Mouse (Mus musculus) retina, postnatal 7 days (tissue): ENCODE data around the gene Snhg11.
A peak's percentile ranks its signal among the peaks of the same experiment; 100 is the strongest.
"Not testable (repeated sequence)": the region's sequence is repeated elsewhere in the genome, so short reads cannot be mapped to it uniquely, and the experiment has no call there.

Experiments used
- DNase-seq: peaks from one replicate; pipeline ENCODE4 v3.0.0-alpha.2; 2012; ENCODE audit warnings: low read depth, low spot score

The Snhg11 gene

DNA sequence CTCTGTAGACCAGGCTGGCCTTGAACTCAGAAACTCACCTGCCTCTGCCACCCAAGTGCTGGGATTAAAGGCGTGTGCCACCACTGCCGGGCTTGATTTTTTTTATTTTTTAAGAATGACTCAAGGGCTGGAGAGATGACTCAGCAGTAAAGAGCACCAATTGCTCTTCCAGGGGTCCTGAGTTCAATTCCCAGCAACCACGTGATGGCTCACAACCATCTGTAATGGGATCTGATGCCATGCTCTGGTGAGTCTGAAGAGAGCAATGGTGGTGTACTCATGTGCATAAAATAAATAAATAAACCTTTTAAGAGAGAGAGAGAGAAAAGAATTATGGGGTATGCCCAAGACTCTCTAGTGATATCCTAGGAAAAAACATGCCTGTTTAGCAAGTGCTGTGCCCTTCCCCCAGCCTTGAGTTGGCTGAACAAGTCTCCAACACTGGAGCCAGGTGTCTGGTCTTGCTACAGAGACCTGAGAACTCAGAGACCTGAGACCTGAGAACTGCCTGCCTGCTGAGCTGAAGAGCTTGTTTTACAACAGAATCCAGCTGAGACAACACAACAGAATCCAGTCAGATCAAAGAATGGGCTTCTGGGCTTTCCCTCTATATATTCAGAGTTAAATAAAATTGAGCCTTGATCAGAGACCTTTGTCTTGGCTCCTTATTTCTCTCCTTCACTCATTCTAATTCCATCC is 5.8 kb upstream of the Snhg11 start:
- no peak for DNase-seq

DNA sequence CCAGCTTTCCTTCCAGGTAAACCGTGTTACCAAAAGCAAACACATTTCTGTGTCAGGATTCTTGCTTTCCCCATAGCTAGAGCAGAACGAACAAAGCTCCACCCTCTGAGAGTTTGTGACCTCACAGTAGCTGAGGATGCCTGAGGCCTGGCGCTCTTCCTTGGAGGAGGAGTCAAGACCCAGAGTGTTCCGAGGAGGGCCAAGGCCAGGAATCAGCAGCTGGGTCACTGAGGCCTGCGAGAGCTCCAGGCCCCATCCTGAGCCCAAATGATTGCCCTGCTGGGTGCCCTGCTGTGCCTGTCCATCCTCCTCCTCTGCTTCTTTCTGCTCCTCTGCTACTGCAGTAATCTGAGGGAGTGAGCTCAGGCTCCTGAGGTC is 5.3 kb upstream of the Snhg11 start:
- DNase-seq: no peak

DNA sequence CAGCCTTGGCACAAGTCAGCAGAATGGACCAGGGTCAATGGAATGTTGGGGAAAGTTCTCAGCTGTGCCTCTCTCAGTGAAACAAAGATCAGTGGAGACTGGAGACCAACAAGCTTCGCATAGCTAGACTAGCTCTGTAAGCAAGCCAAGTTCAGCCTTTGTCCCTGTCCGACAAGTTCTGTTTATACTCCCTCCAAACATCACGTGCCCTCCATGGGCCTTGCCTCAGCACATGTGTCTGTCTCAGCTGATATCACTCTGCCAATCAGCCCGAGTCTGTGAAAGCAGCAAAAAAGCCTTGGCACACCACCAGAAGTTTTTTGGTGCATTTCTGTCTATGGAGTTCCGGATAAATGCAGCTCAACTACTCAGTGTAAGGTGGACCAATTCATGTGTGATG is 2.4 kb upstream of the Snhg11 start:
- DNase-seq: no peak

DNA sequence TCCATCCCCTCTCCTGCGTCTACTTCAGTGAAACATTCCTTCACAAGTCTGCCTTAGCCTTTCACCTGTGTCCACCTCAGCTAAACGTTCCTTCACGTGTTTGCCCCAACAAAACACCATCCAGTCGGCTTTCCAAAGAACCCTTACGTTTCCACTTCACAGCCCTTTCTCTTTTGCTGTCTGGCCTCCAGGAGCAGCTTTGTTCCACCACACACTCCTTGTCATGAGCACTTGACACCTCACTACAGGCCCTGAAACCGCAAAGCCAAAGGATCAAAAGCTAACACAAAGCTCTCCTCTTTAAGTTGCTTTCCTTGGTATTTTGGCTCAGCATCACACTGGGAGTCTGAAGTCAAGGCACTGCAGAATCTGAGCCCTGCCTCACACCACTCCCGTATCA is 1.9 kb upstream of the Snhg11 start:
- no peak for DNase-seq

DNA sequence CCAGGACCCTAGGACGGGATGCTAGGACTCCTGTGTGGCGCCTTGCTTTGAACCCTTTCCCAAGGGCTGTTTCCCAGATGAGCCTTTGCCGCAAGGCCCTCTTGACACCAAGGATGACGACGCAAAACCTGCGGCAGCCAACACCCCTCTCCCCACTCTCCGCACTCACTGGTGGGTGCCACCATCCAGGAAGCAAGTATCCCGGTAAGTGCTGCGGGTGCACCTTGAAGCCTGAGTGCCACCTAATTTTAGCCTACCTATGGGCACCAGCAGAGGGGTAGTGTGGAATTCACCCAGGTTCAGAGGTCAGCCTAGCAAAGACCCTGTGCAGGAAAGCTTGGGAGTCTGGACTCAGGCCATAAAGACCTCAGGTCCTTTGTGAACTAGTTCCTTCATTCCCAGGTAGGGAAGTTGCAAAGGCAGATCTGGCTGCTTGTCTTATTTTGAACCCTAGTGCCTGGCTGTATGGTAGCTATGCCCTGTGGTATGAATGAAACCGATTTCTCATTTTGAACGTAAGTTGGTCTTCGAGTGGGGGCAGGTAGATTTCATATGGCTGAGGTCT is 767 bp downstream of the Snhg11 start:
- DNase-seq: no peak

DNA sequence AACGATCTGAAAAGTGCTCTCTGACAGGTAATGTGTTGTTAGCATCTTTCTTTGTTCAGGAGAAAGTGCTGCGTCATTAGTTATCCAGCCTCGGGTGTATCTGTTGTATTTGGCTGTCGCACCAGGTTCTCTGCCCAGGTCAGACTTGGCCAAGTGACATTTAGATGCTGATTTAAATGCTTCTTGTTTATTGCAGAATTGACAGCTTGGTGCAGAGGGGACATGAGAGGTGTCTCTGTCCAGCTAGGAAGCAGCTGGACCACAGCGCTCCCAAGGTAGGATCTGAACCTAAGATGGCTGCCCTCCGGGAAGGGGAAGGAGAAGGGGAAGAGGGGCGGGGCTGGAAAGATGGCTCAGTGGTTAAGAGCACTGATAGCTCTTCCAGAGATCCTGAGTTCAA is 1.4 kb downstream of the Snhg11 start:
- DNase-seq: no peak

DNA sequence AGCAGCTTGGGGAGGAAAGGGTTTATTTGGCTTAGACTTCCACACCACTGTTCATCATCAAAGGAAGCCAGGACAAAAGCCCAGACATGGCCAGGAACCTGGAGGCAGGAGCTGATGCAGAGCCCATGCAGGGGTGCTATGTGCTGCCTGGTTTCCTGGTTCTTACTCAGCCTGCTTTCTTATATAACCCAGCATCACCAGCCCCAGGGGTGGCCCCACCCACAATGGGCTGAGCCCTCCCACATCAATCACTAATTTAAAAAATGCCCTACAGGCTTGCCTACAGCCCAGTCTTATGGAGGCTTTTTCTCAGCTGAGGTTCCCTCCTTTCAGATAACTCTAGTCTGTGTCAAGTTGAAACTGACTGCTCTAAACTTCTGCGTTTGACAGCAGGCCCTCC is 2.4 kb downstream of the Snhg11 start:
- DNase-seq: no peak

DNA sequence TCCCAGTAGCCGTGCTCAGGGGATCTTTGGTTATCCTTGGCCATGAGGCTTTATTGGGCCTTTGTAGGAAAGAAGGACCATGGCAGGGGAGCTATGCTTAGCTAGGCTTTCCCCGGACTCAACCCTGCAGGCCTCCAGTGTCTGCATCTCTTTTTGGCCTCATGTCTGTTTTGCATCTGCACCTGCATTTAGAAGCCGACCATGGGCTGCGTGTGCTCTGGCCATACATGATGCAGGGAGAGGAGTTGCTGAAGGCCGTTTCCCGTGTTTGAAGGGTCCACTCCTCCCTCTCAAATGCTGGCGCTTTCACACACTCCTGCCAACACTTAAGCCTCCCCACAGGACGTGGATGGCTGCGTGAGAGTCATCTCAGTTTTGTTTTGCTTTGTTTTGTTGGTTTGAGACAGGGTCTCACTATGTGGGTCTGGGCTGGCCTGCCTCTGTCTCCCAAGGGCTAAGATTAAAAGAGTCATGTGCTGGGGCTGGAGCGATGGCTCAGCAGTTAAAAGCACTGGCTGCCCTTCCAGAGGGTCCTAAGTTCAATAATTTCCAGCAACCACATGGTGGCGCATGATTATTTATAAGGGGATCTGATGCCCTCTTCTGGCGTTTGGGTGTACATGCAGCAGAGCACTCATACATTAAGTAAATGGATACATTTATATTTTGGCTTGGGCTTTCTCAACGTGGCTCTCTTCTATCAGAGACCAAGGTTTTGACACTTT is 4.1 kb downstream of the Snhg11 start:
- peak; percentile 70 for DNase-seq

DNA sequence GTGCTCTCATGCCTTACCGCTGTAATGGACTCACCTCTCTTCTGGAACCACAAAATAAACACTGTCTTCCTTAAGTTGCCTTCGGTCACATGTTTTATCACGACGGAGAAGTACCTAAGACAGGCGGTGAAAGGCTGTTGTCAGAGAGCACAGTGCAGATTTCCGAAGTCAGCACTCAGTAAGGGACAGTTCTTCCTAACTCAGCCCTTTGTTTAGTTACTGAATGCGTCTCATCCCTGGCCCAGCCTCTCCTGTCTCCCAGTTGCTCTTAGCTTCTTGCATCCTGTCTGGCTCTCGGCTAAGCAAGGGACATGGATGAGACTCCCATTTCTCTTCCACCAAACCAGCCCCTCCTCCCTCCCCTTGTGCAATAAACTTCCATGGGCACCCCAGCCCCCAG is 10.6 kb downstream of the Snhg11 start:
- no peak for DNase-seq

DNA sequence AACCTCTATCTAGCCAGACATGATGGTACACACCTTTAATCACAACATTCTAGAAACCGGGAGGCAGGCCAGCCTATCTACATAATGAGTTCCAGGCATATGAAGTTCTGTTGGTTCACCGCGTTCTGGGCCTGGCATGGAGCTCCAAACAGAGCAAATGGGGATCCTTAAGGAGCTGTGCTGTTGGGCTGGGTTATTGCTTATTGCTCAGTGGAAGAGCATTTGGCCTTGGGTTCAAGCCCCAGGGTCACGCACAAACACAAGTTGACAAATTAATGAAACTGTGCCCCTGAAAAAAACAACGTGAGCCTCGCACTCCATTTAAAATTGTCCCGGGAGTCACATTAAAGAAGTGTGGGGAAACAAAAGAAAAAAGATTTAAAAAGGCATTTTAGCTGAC is 14.0 kb downstream of the Snhg11 start:
- DNase-seq: no peak

DNA sequence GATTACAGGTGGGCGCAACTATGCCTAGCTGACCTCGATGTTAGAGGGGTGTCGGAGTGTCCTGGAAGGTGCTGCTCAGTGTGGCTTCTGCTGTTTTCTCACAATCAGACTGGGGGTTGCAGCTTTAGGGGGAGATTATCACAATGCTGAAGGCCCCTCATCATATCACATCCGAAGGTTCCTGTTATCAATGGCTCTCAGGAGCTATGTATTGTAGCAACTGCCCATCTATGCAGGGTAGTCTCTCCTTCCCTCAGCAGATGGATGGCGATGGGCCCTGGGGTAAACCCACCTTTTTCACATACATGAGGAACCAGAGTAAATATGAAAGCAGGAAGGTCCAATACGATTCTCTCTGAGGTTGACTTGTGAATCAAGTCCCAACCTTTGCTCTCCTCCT is 20.9 kb downstream of the Snhg11 start:
- DNase-seq: no peak

DNA sequence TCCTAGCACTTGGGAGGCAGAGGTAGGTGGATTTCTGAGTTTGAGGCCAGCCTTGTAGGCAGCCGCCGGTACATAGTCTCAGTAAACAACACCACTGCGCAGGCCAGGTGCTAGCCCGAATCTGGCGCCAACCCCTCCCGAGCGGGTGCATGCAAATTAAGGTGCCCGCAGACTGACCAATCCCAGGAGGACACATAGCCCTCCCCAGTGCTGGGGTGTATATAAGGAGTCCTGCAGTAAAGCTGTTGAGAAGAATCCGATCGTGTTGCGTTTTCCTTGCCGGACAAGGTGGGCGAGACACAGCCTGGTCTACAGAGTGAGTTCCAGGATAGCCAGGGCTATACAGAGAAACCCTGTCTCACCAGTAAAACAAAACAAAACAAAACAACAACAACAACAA is 21.7 kb downstream of the Snhg11 start:
- not testable (repeated sequence) for DNase-seq

DNA sequence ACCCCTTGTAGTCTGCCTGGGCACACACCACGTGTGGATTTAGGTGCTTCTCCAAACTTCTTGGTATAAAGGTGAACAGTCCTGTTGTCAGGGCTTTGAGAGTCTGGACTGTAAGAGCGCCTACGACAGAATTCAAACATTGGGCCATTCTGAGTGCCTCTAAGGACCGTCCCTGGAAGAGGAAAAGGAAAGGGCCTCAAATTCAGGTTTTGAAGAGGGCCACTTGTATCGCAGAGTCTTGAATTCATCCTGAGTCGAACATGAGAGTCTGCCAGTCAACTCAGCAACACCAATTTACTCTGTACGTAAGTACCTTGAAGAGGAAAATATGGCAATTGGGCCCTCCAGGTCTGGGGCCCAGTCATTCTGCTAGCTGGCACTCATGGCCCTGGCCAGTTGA is 27.5 kb downstream of the Snhg11 start:
- no peak for DNase-seq

DNA sequence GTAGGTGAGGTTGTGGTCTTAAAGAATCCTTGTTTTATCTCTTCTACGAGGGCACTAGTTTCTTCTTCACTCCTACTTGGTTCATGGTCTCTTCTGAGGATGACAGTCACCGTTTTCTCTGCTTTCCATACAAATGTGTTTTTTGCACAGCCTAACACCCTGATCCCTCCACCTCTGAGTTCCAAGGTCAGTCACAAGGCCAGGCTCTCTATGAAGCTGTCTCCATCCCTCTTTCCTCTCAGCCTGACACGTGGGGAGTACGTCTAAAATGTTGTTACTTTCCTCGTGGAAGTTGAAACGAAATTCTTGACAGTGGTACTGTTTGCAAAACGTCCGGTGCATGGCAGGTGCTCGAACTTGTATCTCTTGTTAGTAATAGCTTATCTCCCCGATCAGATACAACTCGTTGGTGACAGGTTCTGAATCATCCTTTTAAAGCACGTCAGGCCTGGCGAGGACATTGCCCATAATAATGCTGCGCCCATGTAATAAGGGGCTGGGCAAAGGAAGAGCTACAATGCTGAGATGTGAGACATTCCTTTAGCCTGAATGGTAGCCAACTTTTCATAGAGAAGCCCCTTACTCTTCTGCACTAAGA is 33.7 kb downstream of the Snhg11 start:
- DNase-seq: no peak

DNA sequence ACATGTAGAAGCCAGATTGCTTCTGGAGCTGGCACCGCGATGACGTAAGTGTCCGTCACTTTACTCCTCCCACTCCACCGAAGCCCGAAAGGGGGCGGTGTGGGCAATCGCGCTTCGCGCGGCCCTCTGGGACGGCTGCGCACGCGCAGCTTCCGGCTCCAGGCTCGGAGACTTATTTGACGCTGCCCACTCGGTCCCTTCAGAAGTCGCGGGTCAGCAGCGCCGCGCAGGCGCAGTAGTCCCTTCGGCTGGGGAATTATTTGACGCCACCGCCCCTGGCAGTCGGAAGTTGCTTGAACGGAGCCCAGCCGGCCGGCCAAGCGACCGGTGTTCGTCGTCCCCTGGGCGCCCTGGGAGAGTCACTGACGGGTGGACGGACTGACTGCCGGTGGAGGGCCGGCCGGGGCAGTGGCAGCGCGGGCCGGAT is 34.2 kb downstream of the Snhg11 start, which contains the start of gene Ralgapb:
TSS of gene Ralgapb (plus strand) at position 254 of the 427 bp plus-strand sequence.
- peak; percentile 97 for DNase-seq

DNA sequence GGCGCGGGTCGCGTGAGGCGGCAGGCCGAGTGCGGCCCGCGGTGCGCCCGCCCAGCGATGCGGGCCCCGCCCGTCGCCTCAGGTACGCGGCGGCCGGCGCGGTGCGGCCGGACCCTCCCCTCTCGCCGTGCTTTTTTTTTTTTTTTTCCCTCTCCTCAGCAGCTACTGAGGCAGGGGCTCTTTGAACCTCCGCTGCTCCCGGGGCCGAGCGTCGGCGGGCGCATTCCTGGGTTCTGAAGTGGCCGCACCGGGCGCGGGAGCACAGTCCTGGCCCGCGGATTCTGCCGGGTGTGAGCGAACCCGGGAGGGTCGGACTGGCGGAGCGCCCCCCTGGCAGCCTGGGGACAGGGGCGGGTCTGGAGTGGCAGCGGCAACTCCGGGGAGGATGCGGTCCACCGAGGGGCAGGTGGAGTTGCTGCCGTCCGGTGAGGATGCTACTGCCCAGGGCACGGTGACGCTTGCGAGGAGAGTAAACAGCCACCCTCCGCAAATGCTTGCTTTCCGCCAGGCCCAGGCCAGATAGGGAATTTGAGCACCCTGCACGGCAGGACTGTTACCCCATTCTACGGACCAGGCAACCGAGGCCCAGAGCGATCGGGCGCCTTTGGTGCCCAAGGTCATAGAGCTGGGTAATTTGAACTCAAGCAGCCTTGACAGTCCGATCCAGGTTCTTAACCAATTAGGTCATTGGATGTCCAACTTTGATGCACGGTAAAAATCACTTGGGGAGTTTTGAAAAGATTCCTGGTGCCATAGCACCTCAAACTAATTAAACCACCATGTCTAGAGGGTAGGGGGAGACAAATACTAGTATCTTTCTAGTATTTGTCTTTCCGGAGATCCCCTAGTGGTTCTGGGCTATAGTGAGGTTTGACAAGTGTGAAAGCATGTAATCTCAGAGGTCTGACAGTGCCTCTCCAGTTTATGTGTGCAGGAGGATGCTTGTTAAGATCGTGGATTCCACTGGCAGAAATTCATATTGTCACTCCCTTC is 34.9 kb downstream of the Snhg11 start:
- peak; percentile 4 for DNase-seq

DNA sequence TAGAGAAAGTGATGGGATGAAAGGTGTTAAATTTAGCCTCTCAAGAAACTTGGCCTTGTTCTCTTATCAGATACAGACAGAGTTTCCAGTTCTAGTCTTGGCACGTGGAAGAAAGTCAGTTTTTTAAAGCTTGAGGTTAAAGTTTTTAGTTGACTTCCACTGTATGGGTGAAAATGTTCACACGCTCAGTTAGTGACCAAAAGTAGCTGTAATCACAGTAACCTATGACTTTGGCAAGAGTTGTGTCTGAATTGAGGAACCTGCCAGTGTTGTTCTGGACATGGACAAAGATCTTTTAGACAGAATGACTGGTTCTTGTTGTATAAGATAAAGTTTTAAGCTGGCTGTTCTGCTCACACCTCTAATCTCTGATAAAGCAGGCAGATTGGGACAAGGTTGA is 37.8 kb downstream of the Snhg11 start:
- DNase-seq: no peak

DNA sequence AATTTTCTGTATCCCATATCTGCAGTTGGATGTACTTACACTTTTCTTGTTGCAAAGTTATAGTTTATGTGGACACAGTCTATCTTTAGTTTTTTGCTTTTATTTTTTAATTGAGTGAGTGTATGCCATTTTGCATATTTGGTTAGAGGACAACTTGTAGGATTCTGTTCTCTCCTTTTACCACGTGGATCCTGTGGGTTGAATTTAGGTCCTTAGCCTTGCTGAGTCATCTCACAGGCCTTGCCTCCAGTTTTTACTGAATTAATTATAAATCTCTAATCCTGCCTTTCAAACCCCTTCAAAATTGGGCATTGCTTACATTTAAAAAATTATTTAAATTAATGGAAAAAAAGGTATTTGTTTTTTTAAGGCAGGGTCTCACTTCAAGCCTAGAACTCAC is 40.4 kb downstream of the Snhg11 start:
- no peak for DNase-seq

DNA sequence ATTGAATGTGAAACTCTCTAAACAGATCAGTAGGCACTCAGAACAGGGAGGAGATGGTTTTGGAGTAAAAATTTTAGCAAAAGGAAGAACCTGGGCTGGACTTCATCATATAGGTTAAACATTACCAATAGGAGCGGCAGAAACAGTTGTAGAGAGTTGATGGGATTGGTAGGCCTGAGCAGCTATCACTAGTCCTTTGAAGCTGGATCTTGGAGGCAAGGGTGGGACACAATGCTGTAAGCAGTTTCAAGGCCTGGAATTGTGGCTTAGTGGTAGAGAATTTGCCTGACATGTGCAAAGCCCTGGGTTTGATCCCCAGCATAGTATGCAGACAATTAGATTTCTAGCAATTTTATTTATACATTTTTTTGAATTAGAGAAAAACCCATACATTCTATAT is 43.2 kb downstream of the Snhg11 start:
- DNase-seq: no peak
